Mouse (Mus musculus) MEL (cell line): ENCODE data around the gene Ndufa7. TPM values are rescaled to one million over a fixed set of nuclear protein-coding genes. Genes with fewer than 3 reads are reported as not detected.

ENCODE experiments used
- DNase-seq: peaks from one replicate; pipeline ENCODE4 v3.0.0; 2011; ENCODE audit warnings: low read depth, low spot score
- H3K27ac ChIP-seq: 2 replicates; pipeline ENCODE4 v1.5.1; 2012; ENCODE audit warnings: low read depth, mild to moderate bottlenecking, control low read depth, low read length, moderate library complexity; ENCODE audit not compliant: control insufficient read depth
- H3K27me3 ChIP-seq, 2 experiments: fragments of 150-350 bp in 1 of 2; sonication (generic) in 1 of 2; 2 replicates each; pipeline ENCODE4 v1.6.1; 2012; ENCODE audit warnings: low read length in 2 of 2, mild to moderate bottlenecking in 2 of 2, improper control_type of control experiment in 1 of 2, moderate library complexity in 1 of 2; ENCODE audit not compliant: insufficient read depth in 2 of 2, control insufficient read depth in 1 of 2
- H3K36me3 ChIP-seq, 2 experiments: 2 replicates each; pipeline ENCODE4 v1.6.1; 2012 to 2014; ENCODE audit warnings: low read length in 2 of 2, improper control_type of control experiment in 1 of 2, inconsistent platforms in 1 of 2, mild to moderate bottlenecking in 1 of 2; ENCODE audit not compliant: insufficient read depth in 2 of 2, control insufficient read depth in 1 of 2
- H3K4me1 ChIP-seq, 2 experiments: fragments of 150-350 bp in 1 of 2; sonication (generic) in 1 of 2; 2 replicates each; pipeline ENCODE4 v1.6.1; 2012; ENCODE audit warnings: low read length in 2 of 2, improper control_type of control experiment in 1 of 2, mild to moderate bottlenecking in 1 of 2; ENCODE audit not compliant: insufficient read depth in 2 of 2, control insufficient read depth in 1 of 2
- H3K4me3 ChIP-seq, 2 experiments: fragments of 150-350 bp in 1 of 2; sonication (generic) in 1 of 2; 2 replicates each; pipeline ENCODE4 v1.5.1; 2012; ENCODE audit warnings: low read depth in 2 of 2, low read length in 2 of 2, mild to moderate bottlenecking in 2 of 2, moderate library complexity in 2 of 2, control low read depth in 1 of 2, improper control_type of control experiment in 1 of 2; ENCODE audit not compliant: control insufficient read depth in 1 of 2, insufficient read depth in 1 of 2
- H3K79me2 ChIP-seq: 2 replicates; pipeline ENCODE4 v1.6.1; 2012; ENCODE audit warnings: mild to moderate bottlenecking, low read length, moderate library complexity; ENCODE audit not compliant: control insufficient read depth, poor library complexity, insufficient read depth
- H3K9ac ChIP-seq: 2 replicates; pipeline ENCODE4 v1.6.1; 2012; ENCODE audit warnings: low read depth, mild to moderate bottlenecking, control low read depth, low read length, moderate library complexity; ENCODE audit not compliant: control insufficient read depth, poor library complexity, severe bottlenecking
- H3K9me3 ChIP-seq: fragments of 150-350 bp; sonication (generic); replicated peaks from 2 replicates; pipeline ENCODE4 v1.6.1; 2012; ENCODE audit warnings: mild to moderate bottlenecking, low read length, improper control_type of control experiment, moderate library complexity; ENCODE audit not compliant: insufficient read depth
- CHD1 ChIP-seq: IDR thresholded peaks from 2 replicates; pipeline ENCODE4 v1.6.1; 2012; ENCODE audit warnings: low read depth, mild to moderate bottlenecking, inconsistent platforms, low read length, improper control_type of control experiment
- CHD2 ChIP-seq: IDR thresholded peaks from 2 replicates; pipeline ENCODE4 v1.6.1; 2011; ENCODE audit warnings: low read length, improper control_type of control experiment
- CTCF ChIP-seq, 3 experiments: IDR thresholded peaks in 2 of 3; conservative IDR thresholded peaks in 1 of 3; 2 replicates each; pipeline ENCODE4 v1.5.1; 2011 to 2012; ENCODE audit warnings: low read length in 3 of 3, low read depth in 2 of 3, mild to moderate bottlenecking in 2 of 3, improper control_type of control experiment in 1 of 3, inconsistent platforms in 1 of 3, mixed read lengths in 1 of 3, moderate library complexity in 1 of 3; ENCODE audit not compliant: control insufficient read depth in 1 of 3, insufficient read depth in 1 of 3, poor library complexity in 1 of 3, severe bottlenecking in 1 of 3
- ETS1 ChIP-seq: IDR thresholded peaks from 2 replicates; pipeline ENCODE4 v1.6.1; 2012; ENCODE audit warnings: low read depth, mild to moderate bottlenecking, inconsistent platforms, low read length, improper control_type of control experiment, moderate library complexity
- GABPA ChIP-seq: IDR thresholded peaks from 2 replicates; pipeline ENCODE4 v1.6.1; 2012; ENCODE audit warnings: low read depth, mild to moderate bottlenecking, inconsistent platforms, low read length, improper control_type of control experiment, moderate library complexity
- GATA1 ChIP-seq: IDR thresholded peaks from 2 replicates; pipeline ENCODE4 v1.6.1; 2011; ENCODE audit warnings: low read depth, low read length, improper control_type of control experiment
- JUND ChIP-seq: IDR thresholded peaks from 2 replicates; pipeline ENCODE4 v1.6.1; 2011; ENCODE audit warnings: low read depth, mild to moderate bottlenecking, improper control_type of control experiment, low read length
- KAT2A ChIP-seq: conservative IDR thresholded peaks from 2 replicates; pipeline ENCODE4 v1.6.1; 2012; ENCODE audit warnings: low read depth, low read length, improper control_type of control experiment, inconsistent platforms
- MAZ ChIP-seq: IDR thresholded peaks from 2 replicates; pipeline ENCODE4 v1.6.1; 2012; ENCODE audit warnings: low read depth, mild to moderate bottlenecking, inconsistent platforms, low read length, improper control_type of control experiment
- MEF2A ChIP-seq: IDR thresholded peaks from 2 replicates; pipeline ENCODE4 v1.6.1; 2014; ENCODE audit warnings: low read depth, mild to moderate bottlenecking, inconsistent platforms, low read length, improper control_type of control experiment; ENCODE audit not compliant: poor library complexity, insufficient replicate concordance, severe bottlenecking; ENCODE audit errors: extremely low read depth
- MYB ChIP-seq: IDR thresholded peaks from 2 replicates; pipeline ENCODE4 v1.6.1; 2011; ENCODE audit warnings: mild to moderate bottlenecking, low read depth, low read length, improper control_type of control experiment
- MYC ChIP-seq: IDR thresholded peaks from 2 replicates; pipeline ENCODE4 v1.6.1; 2011; ENCODE audit warnings: low read depth, mild to moderate bottlenecking, low read length, improper control_type of control experiment, moderate library complexity
- NELFE ChIP-seq: IDR thresholded peaks from 2 replicates; pipeline ENCODE4 v1.6.1; 2011; ENCODE audit warnings: low read depth, low read length, improper control_type of control experiment
- POLR2AphosphoS2 ChIP-seq: IDR thresholded peaks from 2 replicates; pipeline ENCODE4 v1.6.1; 2011; ENCODE audit warnings: low read length, improper control_type of control experiment
- RAD21 ChIP-seq: IDR thresholded peaks from 2 replicates; pipeline ENCODE4 v1.6.1; 2011; ENCODE audit warnings: mild to moderate bottlenecking, low read depth, low read length, improper control_type of control experiment
- SMC3 ChIP-seq: IDR thresholded peaks from 2 replicates; pipeline ENCODE4 v1.6.1; 2011; ENCODE audit warnings: low read depth, low read length, improper control_type of control experiment
- TAL1 ChIP-seq: IDR thresholded peaks from 2 replicates; pipeline ENCODE4 v1.6.1; 2012; ENCODE audit warnings: mild to moderate bottlenecking, inconsistent platforms, low read length, moderate library complexity, mixed read lengths
- TCF12 ChIP-seq: IDR thresholded peaks from 2 replicates; pipeline ENCODE4 v1.6.1; 2014; ENCODE audit warnings: low read depth, mild to moderate bottlenecking, inconsistent platforms, low read length, improper control_type of control experiment, moderate library complexity
- UBTF ChIP-seq: IDR thresholded peaks from 2 replicates; pipeline ENCODE4 v1.6.1; 2012; ENCODE audit warnings: low read depth, mild to moderate bottlenecking, inconsistent platforms, low read length, improper control_type of control experiment, moderate library complexity, borderline replicate concordance; ENCODE audit not compliant: insufficient read depth
- USF1 ChIP-seq: IDR thresholded peaks from 2 replicates; pipeline ENCODE4 v1.6.1; 2014; ENCODE audit warnings: low read depth, mild to moderate bottlenecking, inconsistent platforms, low read length, improper control_type of control experiment, moderate library complexity
- USF2 ChIP-seq, 2 experiments: IDR thresholded peaks; 2 replicates each; pipeline ENCODE4 v1.6.1; 2011 to 2012; ENCODE audit warnings: improper control_type of control experiment in 2 of 2, low read length in 2 of 2, borderline replicate concordance in 1 of 2, inconsistent platforms in 1 of 2, low read depth in 1 of 2, mild to moderate bottlenecking in 1 of 2; ENCODE audit not compliant: insufficient read depth in 1 of 2
- ZKSCAN1 ChIP-seq: IDR thresholded peaks from 2 replicates; pipeline ENCODE4 v1.6.1; 2012; ENCODE audit warnings: low read depth, mild to moderate bottlenecking, inconsistent platforms, low read length, improper control_type of control experiment, moderate library complexity
- ZMIZ1 ChIP-seq: IDR thresholded peaks from 2 replicates; pipeline ENCODE4 v1.6.1; 2012; ENCODE audit warnings: low read depth, mild to moderate bottlenecking, inconsistent platforms, low read length, improper control_type of control experiment, moderate library complexity
- ZNF384 ChIP-seq: IDR thresholded peaks from 2 replicates; pipeline ENCODE4 v1.6.1; 2012; ENCODE audit warnings: low read depth, mild to moderate bottlenecking, inconsistent platforms, low read length, improper control_type of control experiment
- polyA plus RNA-seq, 2 experiments: library from polyadenylated mRNA; stranded (reverse) in 1 of 2; unstranded in 1 of 2; fragments of >175 nt in 1 of 2; fragments of >200 nt in 1 of 2; gene quantifications; 2 replicates each; pipeline versions ENCODE4 v1.2.1 to v1.2.4; 2012; ENCODE audit warnings: low replicate concordance in 2 of 2, low read depth in 1 of 2; ENCODE audit not compliant: insufficient read length in 2 of 2, insufficient read depth in 1 of 2, missing spikeins in 1 of 2
- total RNA-seq: library from RNA; depleted of rRNA; stranded (reverse); fragments of 300-350 nt; gene quantifications from 2 replicates; pipeline ENCODE4 v1.2.3, GENCODE M21; 2012

Ndufa7 gene
- total and polyA plus RNA-seq, 3 experiments = 326 to 370 TPM; not detected in 1

DNA sequence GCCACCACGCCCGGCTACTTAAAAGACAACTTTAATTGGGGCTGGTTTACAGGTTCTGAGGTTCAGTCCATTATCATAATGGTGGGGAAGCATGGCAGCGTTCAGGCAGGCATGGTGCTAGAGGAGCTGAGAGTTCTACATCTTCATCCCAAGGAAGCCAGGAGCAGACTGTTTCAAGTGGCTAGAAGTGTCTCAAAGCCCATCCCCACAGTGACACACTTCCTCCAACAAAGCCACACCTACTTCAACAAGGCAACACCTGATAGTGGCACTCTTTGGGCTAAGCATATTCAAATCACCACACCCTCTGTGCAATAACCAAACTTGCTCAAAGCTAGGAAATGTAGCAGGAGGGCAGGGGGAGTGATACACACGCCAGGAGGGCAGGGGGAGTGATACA, 20.2 kb upstream of the Ndufa7 start:
- Histone ChIP-seq H3K4me1 (peaks cover 2 to 4% of the 10 kb centered on the region in 2 experiments; a peak in 2 of 4 replicates), H3K27ac (no peak overlapping the region), H3K9ac (no peak overlapping the region), H3K79me2 (no peaks in the 10 kb centered on the region), H3K36me3 (0 out of 4 replicates have a peak, but pooled peaks cover 0 to 2% of the 10 kb centered on the region in 2 experiments), H3K4me3 (no peak overlapping the region), H3K27me3 (no peaks in the 10 kb centered on the region; a peak in 1 of 4 replicates), H3K9me3 (no peaks in the 10 kb centered on the region)
- peak; percentile 46 for DNase-seq
- TF ChIP-seq ZMIZ1 (no peak), CHD2 (no peak), CTCF (IDR thresholded peaks at IDR 0.05 in 2 of 3, conservative IDR thresholded peaks at IDR 0.05 in 1 of 3; ENCODE audit: control insufficient read depth in 1 of 3, insufficient read depth in 1 of 3, low read depth in 2 of 3, low read length in 3 of 3, poor library complexity in 1 of 3, severe bottlenecking in 1 of 3) (no peak), MYC (no peak), KAT2A (no peak), ZKSCAN1 (no peak), ZNF384 (no peak), NELFE (no peak), JUND (no peak), GABPA (no peak), CHD1 (no peak), USF2 (IDR thresholded peaks at IDR 0.05; ENCODE audit: borderline replicate concordance in 1 of 2, insufficient read depth in 1 of 2, low read depth in 1 of 2, low read length in 2 of 2) (no peak), GATA1 (no peak), TCF12 (no peak), UBTF (no peak), POLR2AphosphoS2 (no peak), ETS1 (no peak), SMC3 (no peak)

DNA sequence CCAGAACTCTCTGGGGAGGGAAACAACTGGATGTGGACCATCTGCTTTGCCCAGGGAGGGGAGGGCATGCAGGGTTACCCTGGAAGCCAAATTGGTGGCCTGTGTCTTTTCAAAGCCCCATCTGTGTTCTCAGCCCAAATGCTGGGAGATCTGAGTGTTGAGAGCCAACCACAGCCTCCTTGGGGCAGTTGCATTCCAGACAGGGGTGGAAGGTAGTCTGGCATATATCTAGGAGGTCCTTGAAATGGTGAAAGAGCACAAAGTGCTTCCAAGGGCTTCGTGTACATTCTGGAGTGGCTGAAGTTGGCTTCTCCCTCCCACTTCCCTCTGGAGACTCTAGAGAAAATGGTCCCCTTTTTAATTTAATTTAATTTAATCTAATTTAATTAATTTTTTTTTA, 19.6 kb upstream of the Ndufa7 start:
- Histone ChIP-seq H3K27ac (no peak overlapping the region), H3K9me3 (no peaks in the 10 kb centered on the region), H3K36me3 (peaks cover 0 to 2% of the 10 kb centered on the region in 2 experiments; a peak in 1 of 4 replicates), H3K4me3 (no peak overlapping the region), H3K79me2 (no peaks in the 10 kb centered on the region), H3K27me3 (no peaks in the 10 kb centered on the region; a peak in 1 of 4 replicates), H3K4me1 (peaks cover 2 to 4% of the 10 kb centered on the region in 2 experiments; a peak in 2 of 4 replicates), H3K9ac (no peak overlapping the region)
- TF ChIP-seq MEF2A = no peak
- TF ChIP-seq MAZ = no peak
- no peak for TF ChIP-seq SMC3
- no peak for TF ChIP-seq TCF12
- TF ChIP-seq RAD21 = no peak
- TF ChIP-seq TAL1 = no peak
- TF ChIP-seq MYB = no peak
- no peak for TF ChIP-seq ZNF384
- TF ChIP-seq GABPA = no peak
- no peak for TF ChIP-seq CHD2
- no peak for TF ChIP-seq USF2 (IDR thresholded peaks at IDR 0.05; ENCODE audit: borderline replicate concordance in 1 of 2, insufficient read depth in 1 of 2, low read depth in 1 of 2, low read length in 2 of 2)
- TF ChIP-seq ZKSCAN1 = no peak
- no peak for TF ChIP-seq USF1
- no peak for DNase-seq
